Mouse (Mus musculus) left cerebral cortex, postnatal 10 days (tissue): ENCODE measurements around the gene Tldc1. TPM values are rescaled to one million over a fixed set of nuclear protein-coding genes. Genes with fewer than 3 reads are reported as not detected.

ENCODE experiments used
- DNase-seq, 2 experiments: peaks; one replicate each; pipeline ENCODE4 v3.0.0; 2021 to 2022; ENCODE audit warnings: low spot score in 2 of 2, mixed read lengths in 1 of 2; ENCODE audit errors: extremely low spot score in 1 of 2
- intact Hi-C: fragments of 180-260 bp; cut with DNase I; formaldehyde crosslinking; loops from one replicate; pipeline ENCODE4 v1.15.1; 2025
- total RNA-seq, 2 experiments: library from RNA; stranded (reverse); gene quantifications; 2 replicates each; pipeline ENCODE4 v1.2.3; 2021

The Tldc1 gene
- 10 to 100 TPM; 14.2 to 15.9 TPM for total RNA-seq

DNA sequence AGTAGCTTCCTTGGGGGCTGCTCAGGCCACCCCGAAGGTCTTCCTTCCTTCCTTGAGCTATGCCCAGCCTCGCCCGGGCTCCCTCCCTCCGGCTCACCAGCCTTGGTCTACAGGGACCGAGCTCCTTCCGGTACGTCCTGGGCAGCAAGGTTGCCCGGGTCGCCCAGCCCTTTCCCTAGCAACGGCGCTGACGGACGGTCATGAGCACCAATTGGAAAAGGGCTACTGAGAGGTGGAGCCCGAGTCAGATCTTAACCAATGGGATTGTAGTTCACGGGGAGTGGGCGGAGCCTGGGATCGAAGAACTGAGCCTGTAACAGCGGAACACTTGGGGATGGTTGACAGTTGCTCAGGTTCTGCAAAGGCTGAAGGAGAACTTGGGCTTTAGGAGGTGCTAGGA is at the start of gene Tldc1:
Gene Tldc1 (minus strand): TSS at position 154 of the 400 bp plus-strand sequence.
- peak; percentile 98 for DNase-seq
- intact Hi-C loops = loop anchor here (10.0 kb wide), 1 partner anchor 333 kb away; the partner anchor contains the start of gene Necab2

GRCm38 (mm10) chr8:119827721-119828153 is 49.5 kb upstream of the Tldc1 start:
- DNase-seq = no peak
- intact Hi-C loops = no loop called here

GRCm38 (mm10) chr8:119826982-119827381 is 48.8 kb upstream of the Tldc1 start:
- intact Hi-C loops = no loop called here

GRCm38 (mm10) chr8:119825950-119826730 is 47.9 kb upstream of the Tldc1 start:
- intact Hi-C loops = no loop called here
- no peak for DNase-seq

More at GRCm38 (mm10) chr8:119826982-119827381, 48.8 kb upstream of the Tldc1 start:
- no peak for DNase-seq

- DNase-seq = peak; percentile 43 to 73
- intact Hi-C loops = no loop called here
Observed at GRCm38 (mm10) chr8:119824809-119825273, 46.6 kb upstream of the Tldc1 start.

DNA sequence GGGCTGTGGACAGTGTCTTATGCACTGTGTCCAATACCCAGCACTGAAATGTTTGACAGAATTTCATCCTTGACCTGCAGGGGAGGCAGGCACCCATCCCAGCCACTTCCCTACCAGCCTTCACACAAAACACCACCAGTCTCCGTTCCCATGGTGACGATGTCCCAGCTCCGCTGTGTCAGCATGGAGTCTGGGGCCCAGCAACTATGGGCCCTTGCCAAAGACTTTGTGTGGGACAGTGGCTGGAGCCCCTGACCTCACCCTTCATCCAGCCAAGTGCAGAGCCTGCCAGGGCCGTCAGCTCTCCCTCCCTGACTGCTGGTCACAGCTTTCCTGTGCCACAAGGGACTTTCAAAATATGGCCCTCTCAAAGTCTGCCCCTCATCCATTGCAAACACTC is 45.9 kb upstream of the Tldc1 start:
- DNase-seq = peak; percentile 67 to 71
- intact Hi-C loops = no loop called here

GRCm38 (mm10) chr8:119823278-119823677 is 45.1 kb upstream of the Tldc1 start:
- no peak for DNase-seq
- intact Hi-C loops = no loop called here

DNA sequence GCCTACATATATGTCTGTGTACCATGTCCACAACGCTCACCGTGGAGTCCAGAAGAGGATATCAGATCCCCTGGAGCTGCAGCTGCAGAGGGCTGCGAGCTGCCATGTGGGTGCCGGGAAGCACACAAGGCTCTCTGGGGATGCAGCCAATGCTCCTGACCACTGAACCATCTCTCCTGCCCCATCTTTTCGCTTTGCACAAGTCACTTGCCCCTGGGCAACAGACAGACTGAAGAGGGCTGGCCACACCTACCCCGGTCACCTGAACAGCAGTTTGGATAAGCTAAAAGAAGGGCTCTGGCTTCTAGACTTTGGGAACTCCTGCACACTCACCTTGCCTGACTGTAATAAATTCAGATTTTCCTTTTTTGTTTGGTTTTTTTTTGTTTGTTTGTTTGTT is 43.5 kb upstream of the Tldc1 start:
- intact Hi-C loops = no loop called here
- no peak for DNase-seq

DNA sequence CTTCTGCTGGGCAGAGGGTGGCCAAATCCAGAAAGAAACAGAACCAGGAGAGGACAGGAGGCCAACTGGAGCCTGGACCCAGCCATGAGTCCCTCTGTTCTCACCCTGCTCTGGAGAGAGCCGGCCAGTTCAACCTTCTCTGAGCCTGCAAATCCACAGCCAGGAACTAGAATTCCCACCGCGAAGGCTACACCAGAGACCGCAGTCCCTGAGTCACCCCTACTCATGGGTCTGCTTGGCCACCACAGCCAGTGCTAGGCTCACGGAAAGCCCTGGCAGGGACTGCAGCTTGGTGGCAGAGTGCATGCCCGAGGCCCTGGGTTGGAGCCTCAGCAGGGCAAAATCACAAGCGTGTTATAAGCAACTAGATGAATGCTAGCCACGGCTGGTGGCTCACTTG is 41.8 kb upstream of the Tldc1 start:
- DNase-seq = no peak
- intact Hi-C loops = no loop called here

DNA sequence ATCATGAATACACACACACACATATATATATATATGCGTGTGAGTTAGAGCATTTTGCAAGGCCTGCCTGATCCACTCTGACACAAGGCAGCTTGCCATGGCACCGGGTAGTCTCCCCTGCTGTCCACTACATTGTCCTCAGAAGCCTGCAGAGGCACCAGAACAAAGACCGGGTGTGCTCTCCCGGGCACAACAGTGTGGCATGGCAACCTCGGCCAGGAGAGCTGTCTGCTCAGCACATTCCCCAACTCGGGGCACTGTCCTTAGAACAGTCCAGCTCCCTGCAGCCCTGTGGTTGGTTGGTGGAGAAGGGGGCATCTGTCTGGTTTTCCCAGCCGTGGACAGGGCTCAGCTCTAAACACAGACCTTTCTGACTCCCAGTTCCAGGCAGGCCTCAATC is 41.1 kb upstream of the Tldc1 start:
- no peak for DNase-seq
- intact Hi-C loops = no loop called here

DNA sequence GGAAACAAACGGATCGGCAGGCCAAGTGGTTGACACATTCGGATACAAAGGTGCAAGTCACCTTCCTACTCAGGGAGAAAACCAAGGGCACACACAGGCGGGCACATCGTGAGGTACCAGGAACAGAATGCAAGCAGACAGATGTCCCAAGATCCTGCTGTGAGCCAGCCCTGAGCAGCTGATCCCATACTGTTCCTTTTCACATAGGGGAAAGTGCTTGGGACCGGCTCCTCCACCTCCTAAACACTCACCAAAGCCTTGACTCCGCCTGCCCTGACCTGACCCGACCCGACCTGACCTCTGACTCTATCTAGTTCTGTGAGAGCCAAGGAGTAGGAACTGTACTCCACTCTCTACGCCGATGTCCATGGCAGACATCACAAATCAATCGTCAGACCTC is 39.2 kb upstream of the Tldc1 start:
- intact Hi-C loops = no loop called here
- DNase-seq = no peak

DNA sequence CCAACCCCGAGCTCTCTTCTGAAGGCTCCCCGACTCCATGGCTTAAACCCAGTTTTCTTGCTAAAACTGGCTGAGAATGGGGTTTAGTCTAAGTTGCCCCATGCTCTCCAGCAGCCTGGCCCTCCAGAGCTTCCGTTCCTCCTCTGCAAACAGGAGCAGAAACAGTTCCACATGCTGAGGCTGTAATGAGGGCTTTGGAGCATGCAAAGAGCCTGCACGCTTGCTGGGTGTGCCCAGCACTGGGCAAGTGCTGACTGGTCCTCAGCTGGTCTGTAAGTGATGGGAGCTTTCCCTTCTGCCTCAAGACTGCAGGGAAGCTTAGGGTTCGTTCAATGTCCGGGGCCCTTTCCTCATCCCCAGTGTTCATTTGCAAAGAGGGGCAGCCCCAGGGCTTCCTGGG is 38.0 kb upstream of the Tldc1 start:
- intact Hi-C loops = no loop called here
- no peak for DNase-seq

- intact Hi-C loops = no loop called here
- peak in 1 of 2 experiments; percentile 65 for DNase-seq
Observed at GRCm38 (mm10) chr8:119812650-119813431, 34.6 kb upstream of the Tldc1 start.

- intact Hi-C loops = no loop called here
- no peak for DNase-seq
Observed at GRCm38 (mm10) chr8:119811925-119812324, 33.7 kb upstream of the Tldc1 start.

DNA sequence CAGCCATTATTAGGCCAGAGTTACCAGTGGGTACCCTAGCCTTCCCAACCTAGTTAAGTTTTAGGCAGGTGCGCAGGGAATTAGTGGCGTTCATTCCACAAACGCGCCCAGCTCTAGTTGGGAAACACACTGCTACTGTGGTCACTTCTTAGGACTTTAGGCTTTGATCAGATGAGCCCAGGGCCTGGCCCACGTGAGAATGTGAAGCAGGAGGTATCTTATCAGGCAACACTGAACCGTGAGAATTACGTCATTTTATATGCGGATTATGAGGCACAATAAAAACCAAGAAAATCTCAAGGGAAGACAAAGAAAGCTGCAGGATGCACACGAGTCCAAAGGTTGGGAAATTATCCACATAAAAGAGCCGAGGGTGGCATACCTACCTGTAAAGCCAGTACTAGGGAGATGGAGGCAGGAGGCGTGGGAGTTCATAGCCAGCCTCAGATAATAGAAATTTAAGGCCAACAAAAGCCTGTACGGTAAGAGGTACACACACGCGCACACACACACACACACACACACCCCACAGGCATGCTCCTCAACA is 32.8 kb upstream of the Tldc1 start:
- no peak for DNase-seq
- intact Hi-C loops = no loop called here

DNA sequence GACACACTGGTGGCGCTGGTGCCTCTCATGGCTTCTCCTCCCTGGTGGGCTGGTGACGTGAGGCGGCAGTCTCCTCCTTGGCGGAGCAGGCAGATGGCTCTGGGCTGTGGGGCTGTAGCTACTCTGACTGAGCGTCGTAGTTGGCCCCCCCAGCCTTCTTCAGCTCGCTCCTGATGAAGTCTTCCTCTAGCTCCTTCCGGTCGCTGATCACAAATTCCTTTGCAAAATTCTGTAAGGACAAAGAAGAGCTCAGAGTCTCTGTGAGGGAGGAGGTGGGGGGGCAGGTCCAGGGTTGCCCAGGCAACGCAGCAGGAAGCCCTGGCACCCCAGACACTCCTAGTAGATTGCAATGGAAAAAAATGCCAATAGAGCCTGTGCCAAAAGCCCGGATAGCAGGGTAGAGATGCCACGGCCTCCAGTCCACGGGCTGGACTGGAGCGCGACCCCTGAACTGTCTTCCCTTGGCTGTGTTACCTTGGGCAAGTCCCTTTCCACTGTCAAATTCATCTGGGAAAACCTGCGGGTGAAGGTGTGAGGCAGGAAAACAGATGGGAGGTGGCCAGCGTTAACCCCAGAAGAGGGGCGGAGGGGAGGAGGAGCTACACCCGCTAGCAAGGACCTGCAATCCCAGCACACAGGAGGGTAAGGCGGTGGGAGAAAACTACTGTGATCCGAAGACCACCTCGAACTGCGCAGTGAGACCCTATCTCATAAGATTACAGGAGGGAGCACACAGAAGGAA is 32.1 kb upstream of the Tldc1 start:
- intact Hi-C loops = no loop called here
- DNase-seq = peak in 1 of 2 experiments; percentile 66

- intact Hi-C loops = no loop called here
Observed at GRCm38 (mm10) chr8:119809620-119810019, 31.4 kb upstream of the Tldc1 start.

GRCm38 (mm10) chr8:119807687-119808086 is 29.5 kb upstream of the Tldc1 start:
- intact Hi-C loops = no loop called here
- no peak for DNase-seq

More at GRCm38 (mm10) chr8:119809620-119810019, 31.4 kb upstream of the Tldc1 start:
- no peak for DNase-seq
